Mouse (Mus musculus): ENCODE measurements around the gene Bcl7c. TPM values are rescaled to one million over a fixed set of nuclear protein-coding genes. Genes with fewer than 3 reads are reported as not detected.
A peak's percentile ranks its signal among the peaks of the same experiment; 100 is the strongest.
"Not testable (repeated sequence)": the region's sequence is repeated elsewhere in the genome, so short reads cannot be mapped to it uniquely, and the experiment has no call there.

The Bcl7c gene
- polyA plus RNA-seq, 1 experiment from 2014 or later, result 34.5 TPM

DNA sequence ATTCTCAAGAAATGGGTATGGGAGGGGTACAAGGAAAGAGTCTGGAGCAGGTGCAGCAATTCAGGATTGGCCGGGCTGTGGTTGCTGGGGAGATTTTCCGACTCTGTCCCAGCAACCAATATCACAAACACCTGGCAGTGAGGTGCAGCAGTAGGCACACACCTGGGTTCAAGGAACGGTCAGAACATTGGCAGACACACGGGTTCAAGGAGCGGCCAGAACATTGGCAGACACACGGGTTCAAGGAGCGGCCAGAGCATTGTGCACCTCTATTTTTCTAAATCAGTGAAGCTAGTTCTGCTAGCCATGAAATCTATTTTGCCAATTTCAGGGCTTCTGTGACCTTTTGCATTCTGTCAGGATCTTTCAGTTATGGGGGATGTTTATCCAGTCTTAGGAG, 61.2 kb downstream of the Bcl7c start:
- not testable (repeated sequence) for H3K9ac ChIP-seq (ENCODE audit: low read depth, low read length); H3K27me3 ChIP-seq (replicated peaks; ENCODE audit: control insufficient read depth, insufficient read depth, low read length); H3K4me2 ChIP-seq (ENCODE audit: low read depth, low read length); H3K9me3 ChIP-seq (ENCODE audit: control insufficient read depth, low read length); ATAC-seq; H3K4me3 ChIP-seq (ENCODE audit: low read length); H3K36me3 ChIP-seq (ENCODE audit: control insufficient read depth, insufficient read depth, low read length); H3K27ac ChIP-seq (ENCODE audit: low read length); H3K4me1 ChIP-seq (ENCODE audit: control insufficient read depth, insufficient read depth, low read length)
- 85% methylated on average over 7 of the region's 7 CpGs for WGBS

DNA sequence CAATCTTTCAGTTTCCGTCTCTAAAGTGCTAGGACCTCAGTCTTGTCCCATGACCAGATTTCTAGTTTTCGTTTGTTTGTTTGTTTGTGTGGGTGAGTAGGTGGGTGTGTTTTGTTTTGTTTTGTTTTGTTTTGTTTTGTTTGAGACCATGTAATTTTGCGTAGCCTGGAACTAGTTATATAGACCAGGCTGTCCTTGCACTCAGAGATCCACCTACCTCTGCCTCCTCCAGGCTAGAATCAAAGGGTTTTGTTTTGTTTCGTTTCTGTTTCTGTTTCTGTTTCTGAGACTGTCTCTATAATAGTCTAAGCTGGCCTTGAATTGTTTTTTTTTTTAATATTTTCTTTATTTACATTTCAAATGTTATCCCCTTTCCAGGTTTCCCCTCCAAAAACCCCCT, 62.4 kb downstream of the Bcl7c start:
- no peaks in the 10 kb centered on the region for H3K4me1 ChIP-seq (ENCODE audit: control insufficient read depth, insufficient read depth, low read length)
- no peaks in the 10 kb centered on the region for H3K36me3 ChIP-seq (ENCODE audit: control insufficient read depth, insufficient read depth, low read length)
- no peaks in the 10 kb centered on the region for H3K27me3 ChIP-seq (replicated peaks; ENCODE audit: control insufficient read depth, insufficient read depth, low read length)
- H3K9ac ChIP-seq (ENCODE audit: low read depth, low read length), result no peak overlapping the region
- 89% methylated on average over 4 of the region's 4 CpGs for WGBS
- H3K4me2 ChIP-seq (ENCODE audit: low read depth, low read length), result no peak overlapping the region
- no peaks in the 10 kb centered on the region for H3K9me3 ChIP-seq (ENCODE audit: control insufficient read depth, low read length)
- H3K27ac ChIP-seq (ENCODE audit: low read length), result no peak overlapping the region
- no peak for ATAC-seq
- H3K4me3 ChIP-seq (ENCODE audit: low read length), result no peak overlapping the region

DNA sequence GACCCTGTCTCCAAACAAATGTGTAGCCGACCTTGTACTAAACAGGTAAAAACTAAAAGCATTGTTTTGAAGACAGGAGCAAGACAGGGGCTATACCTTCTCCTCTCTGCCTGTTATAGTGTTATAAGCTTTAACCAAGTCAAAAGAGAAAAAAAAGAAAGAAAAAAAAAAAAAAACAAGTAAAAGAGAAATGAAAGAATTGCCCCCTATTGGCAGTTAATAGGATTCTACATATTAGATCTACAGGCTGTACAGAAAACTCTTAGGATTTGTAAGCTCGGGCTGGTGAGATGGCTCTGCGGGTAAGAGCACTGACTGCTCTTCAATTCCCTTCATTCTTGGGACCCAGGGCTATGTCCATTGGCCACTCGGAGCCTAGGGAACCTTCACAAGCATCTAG, 66.5 kb downstream of the Bcl7c start:
- WGBS, result 71% methylated on average over 4 of the region's 4 CpGs
- no peak overlapping the region for H3K9ac ChIP-seq (ENCODE audit: low read depth, low read length)
- no peak overlapping the region for H3K27ac ChIP-seq (ENCODE audit: low read length)
- H3K27me3 ChIP-seq (replicated peaks; ENCODE audit: control insufficient read depth, insufficient read depth, low read length), result no peaks in the 10 kb centered on the region
- no peak overlapping the region for H3K4me2 ChIP-seq (ENCODE audit: low read depth, low read length)
- no peaks in the 10 kb centered on the region; the same call in 1 of the 2 replicates for H3K4me1 ChIP-seq (ENCODE audit: control insufficient read depth, insufficient read depth, low read length)
- no peaks in the 10 kb centered on the region for H3K36me3 ChIP-seq (ENCODE audit: control insufficient read depth, insufficient read depth, low read length)
- ATAC-seq, result no peak
- no peaks in the 10 kb centered on the region for H3K9me3 ChIP-seq (ENCODE audit: control insufficient read depth, low read length)
- H3K4me3 ChIP-seq (ENCODE audit: low read length), result no peak overlapping the region

DNA sequence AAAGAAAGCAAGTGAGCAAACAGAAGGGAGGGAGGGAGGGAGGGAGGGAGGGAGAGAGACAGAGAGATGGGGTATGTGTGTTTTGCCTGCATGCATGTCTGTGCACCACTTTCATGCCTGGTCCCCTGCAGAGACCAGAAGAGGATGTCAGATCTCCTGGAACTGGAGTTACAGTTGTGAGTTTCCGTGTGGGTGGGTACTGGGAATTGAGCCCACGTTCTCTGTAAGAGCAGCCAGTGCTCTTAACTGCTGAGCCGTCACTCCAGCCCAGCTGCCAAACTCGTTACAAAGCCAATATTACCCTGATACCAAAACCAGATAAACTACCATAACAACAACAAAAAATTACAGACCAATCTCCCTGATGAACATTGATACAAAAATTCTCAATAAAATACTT, 67.5 kb downstream of the Bcl7c start:
- ATAC-seq, result no peak

DNA sequence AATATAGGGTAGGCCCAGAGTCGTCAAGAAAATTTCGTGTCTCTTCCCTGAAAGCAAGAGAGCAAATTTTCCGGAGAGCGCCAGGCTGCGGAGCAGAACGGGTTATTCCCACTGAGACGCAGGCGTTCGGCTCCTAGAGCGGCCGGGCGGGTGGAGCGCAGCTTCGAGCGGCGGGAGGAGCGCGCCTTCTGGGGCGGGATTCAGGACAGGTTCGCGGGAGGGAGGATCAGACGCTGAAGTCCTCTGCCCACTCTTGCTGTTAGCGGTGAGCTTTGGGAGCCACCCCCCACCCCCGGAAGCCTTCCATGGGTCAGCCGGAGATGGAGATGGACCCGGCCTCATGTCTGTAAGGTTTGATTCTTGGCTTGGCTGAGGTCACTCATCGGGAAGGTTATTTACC, 71.8 kb downstream of the Bcl7c start:
- Histone ChIP-seq H3K9me3 (ENCODE audit: control insufficient read depth, low read length) (no peaks in the 10 kb centered on the region), H3K27me3 (replicated peaks; ENCODE audit: control insufficient read depth, insufficient read depth, low read length) (no peaks in the 10 kb centered on the region), H3K4me1 (ENCODE audit: control insufficient read depth, insufficient read depth, low read length) (peaks cover 3% of the 10 kb centered on the region), H3K4me3 (ENCODE audit: low read length) (peak overlapping the region; percentile 58), H3K27ac (ENCODE audit: low read length) (no peak overlapping the region), H3K4me2 (ENCODE audit: low read depth, low read length) (peak overlapping the region; percentile 64), H3K9ac (ENCODE audit: low read depth, low read length) (peak overlapping the region; percentile 65), H3K36me3 (ENCODE audit: control insufficient read depth, insufficient read depth, low read length) (no peaks in the 10 kb centered on the region)
- peak; percentile 85 for ATAC-seq
- under 1% methylated on average over 27 of the region's 27 CpGs for WGBS

More for the DNA sequence above, 67.5 kb downstream of the Bcl7c start:
- Histone ChIP-seq H3K4me2 (ENCODE audit: low read depth, low read length) (no peak overlapping the region), H3K27ac (ENCODE audit: low read length) (no peak overlapping the region), H3K27me3 (replicated peaks; ENCODE audit: control insufficient read depth, insufficient read depth, low read length) (no peaks in the 10 kb centered on the region), H3K36me3 (ENCODE audit: control insufficient read depth, insufficient read depth, low read length) (no peaks in the 10 kb centered on the region), H3K9ac (ENCODE audit: low read depth, low read length) (no peak overlapping the region), H3K4me1 (ENCODE audit: control insufficient read depth, insufficient read depth, low read length) (peaks cover 3% of the 10 kb centered on the region), H3K4me3 (ENCODE audit: low read length) (no peak overlapping the region), H3K9me3 (ENCODE audit: control insufficient read depth, low read length) (no peaks in the 10 kb centered on the region)
- WGBS, result 51% methylated on average over 4 of the region's 4 CpGs

DNA sequence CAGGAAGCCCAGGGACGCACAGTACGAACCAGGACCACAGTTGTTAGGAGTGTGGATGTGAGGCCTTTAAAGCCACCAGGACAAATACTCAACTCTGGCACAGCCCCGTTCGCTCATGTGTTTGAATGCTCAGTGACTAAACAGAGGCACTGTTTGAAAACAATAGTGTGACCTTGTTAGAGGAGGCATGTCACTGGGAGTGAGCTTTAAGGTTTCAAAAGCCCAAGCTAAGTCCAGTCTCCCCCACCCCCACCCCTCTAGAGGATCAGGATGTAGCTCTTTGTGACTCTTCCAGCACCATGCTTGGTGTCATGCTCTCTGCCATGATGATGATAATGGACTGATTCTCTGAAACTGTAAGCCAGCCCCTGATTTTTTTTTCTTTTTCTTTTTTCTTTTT, 77.3 kb downstream of the Bcl7c start:
- Histone ChIP-seq H3K9me3 (ENCODE audit: control insufficient read depth, low read length) (no peaks in the 10 kb centered on the region), H3K4me2 (ENCODE audit: low read depth, low read length) (no peak overlapping the region), H3K4me1 (ENCODE audit: control insufficient read depth, insufficient read depth, low read length) (no peaks in the 10 kb centered on the region; the same call in 1 of the 2 replicates), H3K27ac (ENCODE audit: low read length) (no peak overlapping the region), H3K36me3 (ENCODE audit: control insufficient read depth, insufficient read depth, low read length) (no peaks in the 10 kb centered on the region), H3K4me3 (ENCODE audit: low read length) (no peak overlapping the region), H3K9ac (ENCODE audit: low read depth, low read length) (no peak overlapping the region), H3K27me3 (replicated peaks; ENCODE audit: control insufficient read depth, insufficient read depth, low read length) (no peaks in the 10 kb centered on the region)
- no peak for ATAC-seq
- 76% methylated on average over 4 of the region's 4 CpGs for WGBS

DNA sequence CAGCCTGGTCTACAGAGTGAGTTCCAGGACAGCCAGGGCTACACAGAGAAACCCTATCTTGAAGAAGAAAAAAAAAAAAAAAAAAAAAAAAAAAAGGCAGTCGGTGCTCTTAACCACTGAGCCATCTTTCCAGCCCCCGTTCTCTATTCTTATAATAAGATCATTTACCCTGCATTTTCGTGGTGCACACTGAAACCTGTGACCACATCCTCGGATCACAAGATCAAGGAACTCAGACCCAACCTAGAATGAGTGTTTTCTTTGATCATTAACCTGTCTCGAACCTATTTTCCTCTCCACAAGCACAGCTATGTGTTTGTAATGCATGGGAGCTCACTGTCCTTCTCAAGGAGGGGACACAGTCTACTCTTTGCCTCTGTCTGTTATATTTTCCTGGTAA, 80.1 kb downstream of the Bcl7c start:
- 73% methylated on average over 5 of the region's 5 CpGs for WGBS
- no peaks in the 10 kb centered on the region for H3K27me3 ChIP-seq (replicated peaks; ENCODE audit: control insufficient read depth, insufficient read depth, low read length)

DNA sequence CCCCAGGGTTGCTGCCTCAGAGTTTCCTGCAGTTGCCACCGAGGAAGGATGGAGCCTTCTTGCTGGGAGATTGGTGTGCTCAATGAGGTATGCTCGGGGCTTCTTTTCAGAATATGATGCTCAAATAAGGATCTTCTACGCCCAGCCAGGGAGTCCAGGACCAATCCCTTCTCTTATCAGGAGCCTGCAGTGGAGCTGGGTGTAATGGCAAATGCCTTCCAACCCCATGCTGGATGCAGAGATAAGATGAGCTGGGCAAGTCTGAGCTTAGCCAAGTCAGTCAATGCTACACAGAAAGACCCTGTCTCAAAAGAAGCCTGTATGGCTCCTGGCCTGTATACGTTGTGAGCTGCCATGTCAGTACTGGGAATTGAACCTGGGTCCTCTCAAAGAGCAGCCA, 82.3 kb downstream of the Bcl7c start:
- no peak overlapping the region for H3K9ac ChIP-seq (ENCODE audit: low read depth, low read length)
- no peak overlapping the region for H3K27ac ChIP-seq (ENCODE audit: low read length)
- H3K27me3 ChIP-seq (replicated peaks; ENCODE audit: control insufficient read depth, insufficient read depth, low read length), result no peaks in the 10 kb centered on the region
- no peak for ATAC-seq
- no peaks in the 10 kb centered on the region for H3K4me1 ChIP-seq (ENCODE audit: control insufficient read depth, insufficient read depth, low read length)
- H3K4me3 ChIP-seq (ENCODE audit: low read length), result no peak overlapping the region
- H3K36me3 ChIP-seq (ENCODE audit: control insufficient read depth, insufficient read depth, low read length), result no peaks in the 10 kb centered on the region
- H3K9me3 ChIP-seq (ENCODE audit: control insufficient read depth, low read length), result no peaks in the 10 kb centered on the region
- 86% methylated on average over 4 of the region's 4 CpGs for WGBS
- H3K4me2 ChIP-seq (ENCODE audit: low read depth, low read length), result no peak overlapping the region

More for the DNA sequence above, 80.1 kb downstream of the Bcl7c start:
- H3K9me3 ChIP-seq (ENCODE audit: control insufficient read depth, low read length), result no peaks in the 10 kb centered on the region
- ATAC-seq, result no peak
- no peak overlapping the region for H3K4me3 ChIP-seq (ENCODE audit: low read length)
- H3K4me1 ChIP-seq (ENCODE audit: control insufficient read depth, insufficient read depth, low read length), result no peaks in the 10 kb centered on the region
- no peak overlapping the region for H3K9ac ChIP-seq (ENCODE audit: low read depth, low read length)
- H3K36me3 ChIP-seq (ENCODE audit: control insufficient read depth, insufficient read depth, low read length), result no peaks in the 10 kb centered on the region
- H3K27ac ChIP-seq (ENCODE audit: low read length), result no peak overlapping the region
- H3K4me2 ChIP-seq (ENCODE audit: low read depth, low read length), result no peak overlapping the region

DNA sequence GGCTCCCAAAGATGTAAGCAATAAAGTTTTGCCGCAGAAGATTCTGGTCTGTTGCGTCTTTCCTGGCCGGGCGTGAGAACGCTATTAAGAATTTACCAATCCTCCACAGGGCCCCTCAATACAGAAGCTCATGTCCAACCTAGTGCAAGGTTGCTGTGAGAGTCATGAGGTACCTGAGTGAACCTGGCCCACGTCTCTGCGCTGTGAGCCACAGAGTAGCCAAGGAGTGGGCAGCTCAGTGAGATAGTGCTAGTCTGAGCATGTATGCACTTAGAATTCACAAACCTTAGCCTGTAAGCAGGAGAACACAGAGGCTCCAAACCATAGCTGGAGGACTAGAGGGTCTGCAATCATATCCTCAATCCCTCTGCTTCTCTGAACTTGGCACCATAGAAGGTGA, 82.7 kb downstream of the Bcl7c start:
- Histone ChIP-seq H3K9ac (ENCODE audit: low read depth, low read length) (no peak overlapping the region), H3K9me3 (ENCODE audit: control insufficient read depth, low read length) (no peaks in the 10 kb centered on the region), H3K36me3 (ENCODE audit: control insufficient read depth, insufficient read depth, low read length) (no peaks in the 10 kb centered on the region), H3K4me3 (ENCODE audit: low read length) (no peak overlapping the region), H3K27me3 (replicated peaks; ENCODE audit: control insufficient read depth, insufficient read depth, low read length) (no peaks in the 10 kb centered on the region), H3K4me2 (ENCODE audit: low read depth, low read length) (no peak overlapping the region), H3K4me1 (ENCODE audit: control insufficient read depth, insufficient read depth, low read length) (no peaks in the 10 kb centered on the region), H3K27ac (ENCODE audit: low read length) (no peak overlapping the region)
- no peak for ATAC-seq
- WGBS, result 97% methylated on average over 7 of the region's 7 CpGs

DNA sequence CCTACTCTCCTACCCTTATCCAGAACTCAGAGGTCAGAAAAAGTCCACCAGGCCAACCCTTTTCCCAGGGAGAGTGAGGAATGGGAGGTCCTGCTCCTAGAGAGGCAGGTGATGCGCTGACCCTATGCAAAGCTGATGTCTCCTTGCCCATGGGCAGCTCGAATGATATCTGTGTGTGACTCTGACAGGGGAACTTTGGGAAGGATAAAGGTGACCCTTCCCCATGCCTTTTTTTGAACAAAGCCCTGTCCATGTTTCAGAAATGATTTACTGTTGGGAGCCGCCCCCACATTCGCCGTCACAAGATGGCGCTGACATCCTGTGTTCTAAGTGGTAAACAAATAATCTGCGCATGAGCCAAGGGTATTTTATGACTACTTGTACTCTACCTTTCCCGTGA, 90.3 kb downstream of the Bcl7c start:
- WGBS, result 93% methylated on average over 7 of the region's 8 CpGs
- H3K4me1 ChIP-seq (ENCODE audit: control insufficient read depth, insufficient read depth, low read length); H3K4me2 ChIP-seq (ENCODE audit: low read depth, low read length); H3K9ac ChIP-seq (ENCODE audit: low read depth, low read length); H3K9me3 ChIP-seq (ENCODE audit: control insufficient read depth, low read length); ATAC-seq; H3K27ac ChIP-seq (ENCODE audit: low read length); H3K36me3 ChIP-seq (ENCODE audit: control insufficient read depth, insufficient read depth, low read length); H3K4me3 ChIP-seq (ENCODE audit: low read length); H3K27me3 ChIP-seq (replicated peaks; ENCODE audit: control insufficient read depth, insufficient read depth, low read length): not testable (repeated sequence)
